Mouse (Mus musculus): Measurements from ENCODE around the gene Tmigd3.

- TF ChIP-seq CTCF (IDR thresholded peaks at IDR 0.05; ENCODE audit: borderline replicate concordance, extremely low read depth, insufficient read depth, insufficient read length) (no peak), POLR2A (IDR thresholded peaks at IDR 0.05; ENCODE audit: borderline replicate concordance, extremely low read depth, insufficient read depth, insufficient read length, poor library complexity, severe bottlenecking) (no peak)
Observed at GRCm38 (mm10) chr3:105865122-105865521, 5.6 kb upstream of the Tmigd3 start.

Measured in brain, embryonic 14.5 days (tissue).